Comparison of ENCODE assay signal across 1 mouse cellular context in the genomic region with DNA sequence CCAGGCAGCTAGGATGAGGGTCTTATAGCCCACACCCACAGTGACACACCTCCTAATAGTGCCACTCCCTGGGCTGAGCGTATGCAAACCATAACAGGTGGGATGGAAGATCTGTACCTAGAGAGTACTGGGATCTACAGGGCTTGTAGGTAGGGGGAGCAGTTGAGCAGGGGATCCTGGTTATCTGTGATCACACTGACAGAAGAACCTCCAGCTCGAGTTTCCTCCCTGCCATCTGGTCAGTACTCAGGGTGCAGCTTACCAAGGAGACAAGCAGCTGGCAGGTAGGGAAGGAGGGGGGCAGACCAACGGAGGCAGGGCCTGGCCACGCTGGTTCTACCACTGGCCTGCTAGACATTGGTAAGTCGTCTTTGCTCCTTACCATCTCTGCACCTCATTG.
TF ChIP-seq lines count a peak whose summit lies in the region.

No protein-coding gene starts in this region.

TF ChIP-seq in MEL, 35 proteins besides CTCF, POLR2A, EP300 and RAD21:
- no peak for TF ChIP-seq RCOR1 (IDR thresholded peaks at IDR 0.05; ENCODE audit: low read depth, low read length)
- TF ChIP-seq CHD1 (IDR thresholded peaks at IDR 0.05; ENCODE audit: low read depth, low read length) = no peak
- no peak for TF ChIP-seq MYB (IDR thresholded peaks at IDR 0.05; ENCODE audit: low read depth, low read length)
- no peak for TF ChIP-seq MEF2A (IDR thresholded peaks at IDR 0.05; ENCODE audit: extremely low read depth, insufficient replicate concordance, low read depth, low read length, poor library complexity, severe bottlenecking)
- TF ChIP-seq BHLHE40 (IDR thresholded peaks at IDR 0.05; ENCODE audit: borderline replicate concordance, low read depth, low read length) = no peak
- no peak for TF ChIP-seq USF1 (IDR thresholded peaks at IDR 0.05; ENCODE audit: low read depth, low read length)
- no peak for TF ChIP-seq POLR2AphosphoS5 (IDR thresholded peaks at IDR 0.05; ENCODE audit: borderline replicate concordance, low read depth, low read length)
- peak; percentile 50 for TF ChIP-seq ZC3H11A (IDR thresholded peaks at IDR 0.05; ENCODE audit: low read depth, low read length)
- no peak for TF ChIP-seq MXI1 (IDR thresholded peaks at IDR 0.05; ENCODE audit: low read depth, low read length)
- no peak for TF ChIP-seq USF2 (IDR thresholded peaks at IDR 0.05; ENCODE audit: borderline replicate concordance in 1 of 2, insufficient read depth in 1 of 2, low read depth in 1 of 2, low read length in 2 of 2)
- no peak for TF ChIP-seq POLR2AphosphoS2 (IDR thresholded peaks at IDR 0.05; ENCODE audit: low read length)
- TF ChIP-seq MYC (IDR thresholded peaks at IDR 0.05; ENCODE audit: low read depth, low read length) = no peak
- TF ChIP-seq UBTF (IDR thresholded peaks at IDR 0.05; ENCODE audit: borderline replicate concordance, insufficient read depth, low read depth, low read length) = no peak
- no peak for TF ChIP-seq SIN3A (IDR thresholded peaks at IDR 0.05; ENCODE audit: low read length)
- TF ChIP-seq SMC3 (IDR thresholded peaks at IDR 0.05; ENCODE audit: low read depth, low read length) = peak; percentile 83
- TF ChIP-seq ZMIZ1 (IDR thresholded peaks at IDR 0.05; ENCODE audit: low read depth, low read length) = no peak
- 0 out of 2 replicates have a peak, but pooled peaks have one; percentile 5 for TF ChIP-seq ETS1 (IDR thresholded peaks at IDR 0.05; ENCODE audit: low read depth, low read length)
- no peak for TF ChIP-seq KAT2A (conservative IDR thresholded peaks at IDR 0.05; ENCODE audit: low read depth, low read length)
- no peak for TF ChIP-seq NRF1 (IDR thresholded peaks at IDR 0.05; ENCODE audit: insufficient read depth, low read depth, low read length, poor library complexity, severe bottlenecking)
- TF ChIP-seq TBP (IDR thresholded peaks at IDR 0.05; ENCODE audit: low read depth, low read length) = no peak
- no peak for TF ChIP-seq GABPA (IDR thresholded peaks at IDR 0.05; ENCODE audit: low read depth, low read length)
- TF ChIP-seq MAX (IDR thresholded peaks at IDR 0.05; ENCODE audit: low read length) = no peak
- peak; percentile 55; the same call in 1 of the 2 replicates for TF ChIP-seq GATA1 (IDR thresholded peaks at IDR 0.05; ENCODE audit: low read depth, low read length)
- TF ChIP-seq JUND (IDR thresholded peaks at IDR 0.05; ENCODE audit: low read depth, low read length) = no peak
- TF ChIP-seq TCF12 (IDR thresholded peaks at IDR 0.05; ENCODE audit: low read depth, low read length) = no peak
- TF ChIP-seq TAL1 (IDR thresholded peaks at IDR 0.05; ENCODE audit: low read length) = no peak
- TF ChIP-seq MAZ (IDR thresholded peaks at IDR 0.05; ENCODE audit: low read depth, low read length) = no peak
